Mouse (Mus musculus) heart, adult 2 months (tissue): Measurements from ENCODE around the gene Lrrc36. TPM values are rescaled to one million over a fixed set of nuclear protein-coding genes. Genes with fewer than 3 reads are reported as not detected.

ENCODE experiments used
- DNase-seq, 2 experiments: peaks; one replicate each; pipeline ENCODE4 v3.0.0; 2021
- H3K27ac ChIP-seq: fragments of 200-600 bp; 2 replicates; pipeline ENCODE4 v1.8.1; 2022
- H3K27me3 ChIP-seq: fragments of 200-500 bp; 2 replicates; pipeline ENCODE4 v1.6.1; 2012; ENCODE audit warnings: mild to moderate bottlenecking, low read length, inconsistent platforms, mixed read lengths; ENCODE audit not compliant: control insufficient read depth, insufficient read depth
- H3K36me3 ChIP-seq: fragments of 200-500 bp; 2 replicates; pipeline ENCODE4 v1.6.1; 2012; ENCODE audit warnings: low read length, inconsistent platforms; ENCODE audit not compliant: control insufficient read depth, insufficient read depth
- H3K4me1 ChIP-seq: fragments of 200-500 bp; 2 replicates; pipeline ENCODE4 v1.6.1; 2011; ENCODE audit warnings: low read length; ENCODE audit not compliant: control insufficient read depth, insufficient read depth
- H3K4me3 ChIP-seq: fragments of 200-600 bp; 2 replicates; pipeline ENCODE4 v1.8.1; 2022
- H3K79me2 ChIP-seq: fragments of 200-500 bp; replicated peaks from 2 replicates; pipeline ENCODE4 v1.6.1; 2012; ENCODE audit warnings: mild to moderate bottlenecking, inconsistent platforms, low read length, moderate library complexity, mixed read lengths; ENCODE audit not compliant: control insufficient read depth, insufficient read depth
- H3K9ac ChIP-seq: fragments of 200-500 bp; 2 replicates; pipeline ENCODE4 v1.6.1; 2012; ENCODE audit warnings: low read depth, mild to moderate bottlenecking, control low read depth, inconsistent platforms, low read length, mixed read lengths
- CTCF ChIP-seq: fragments of 200-600 bp; IDR thresholded peaks from 2 replicates; pipeline ENCODE4 v1.8.1; 2022; ENCODE audit warnings: antibody characterized with exemption, mild to moderate bottlenecking, moderate library complexity
- EP300 ChIP-seq: fragments of 200-500 bp; IDR thresholded peaks from 2 replicates; pipeline ENCODE4 v1.6.1; 2011; ENCODE audit warnings: low read depth, low read length, control low read depth; ENCODE audit not compliant: insufficient read depth
- POLR2A ChIP-seq: fragments of 200-500 bp; IDR thresholded peaks from 2 replicates; pipeline ENCODE4 v1.6.1; 2011; ENCODE audit warnings: mild to moderate bottlenecking, low read depth, low read length, control low read depth; ENCODE audit not compliant: insufficient read depth
- WGBS: fragments of 180-500 bp; shearing (Covaris S2); methylation state at CpG from one replicate; pipeline ENCODE4 v1.1.7; 2018; 5-methylcytosine and 5-hydroxymethylcytosine counted together
- intact Hi-C: fragments of 180-260 bp; cut with DNase I; formaldehyde crosslinking; loops from one replicate; pipeline ENCODE4 v1.15.1; 2025
- polyA plus RNA-seq: library from polyadenylated mRNA; depleted of rRNA; stranded (reverse); fragments of >200 nt; gene quantifications from 2 replicates; pipeline ENCODE4 v1.2.3, GENCODE M21; 2012
- total RNA-seq, 2 experiments: library from RNA; stranded (reverse); gene quantifications; 2 replicates each; pipeline ENCODE4 v1.2.3; 2021

The Lrrc36 gene
- total and polyA plus RNA-seq, 3 experiments = 0.45 to 0.94 (median 0.47) TPM

- Histone ChIP-seq H3K4me1 (peaks cover 5% of the 10 kb centered on the region), H3K4me3 (peak within 1 kb of the TSS; percentile 68), H3K9ac (peak within 1 kb of the TSS; percentile 94), H3K27ac (peak within 1 kb of the TSS; percentile 89), H3K27me3 (no peaks in the 10 kb centered on the region), H3K79me2 (no peaks in the 10 kb centered on the region), H3K36me3 (no peaks in the 10 kb centered on the region; the same call in 1 of the 2 replicates)
- peak; percentile 92 to 96 for DNase-seq
- intact Hi-C loops = no loop called here
- TF ChIP-seq CTCF (peak; percentile 85), EP300 (no peak), POLR2A (peak; percentile 67)
- WGBS = under 1% methylated on average over 68 of the region's 68 CpGs
Observed at GRCm38 (mm10) chr8:105496439-105497180, 83.2 kb downstream of the Lrrc36 start, which contains the start of gene Zdhhc1. TSS of gene Zdhhc1 (minus strand) at chr8:105496902.

DNA sequence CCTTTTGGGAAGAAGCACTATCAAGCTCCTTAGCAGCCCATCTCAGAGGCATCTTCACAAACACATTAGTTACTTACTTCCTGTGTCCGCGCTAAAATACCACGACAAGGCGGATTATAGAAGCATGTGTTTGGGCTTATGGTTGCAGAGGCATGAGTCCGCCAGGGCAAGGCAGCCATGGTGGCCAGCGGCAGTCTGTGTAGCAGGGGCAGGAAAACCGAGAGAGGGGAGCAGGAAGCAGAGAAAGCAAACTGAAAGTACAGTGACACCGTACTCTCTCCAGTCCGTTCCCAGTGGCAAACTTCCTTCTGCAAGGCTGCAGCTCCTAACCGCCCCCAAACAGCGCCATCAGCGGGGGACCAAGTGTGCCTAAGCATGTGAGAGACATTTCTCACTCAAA lies 86.4 kb downstream of the Lrrc36 start:
- H3K79me2 ChIP-seq = no peaks in the 10 kb centered on the region
- TF ChIP-seq CTCF (no peak), EP300 (no peak), POLR2A (no peak)
- intact Hi-C loops = no loop called here
- DNase-seq = peak in 1 of 2 experiments; percentile 44
- peak overlapping the region; percentile 29; the same call in 1 of the 2 replicates for H3K4me3 ChIP-seq
- no peaks in the 10 kb centered on the region for H3K27me3 ChIP-seq
- H3K36me3 ChIP-seq = no peaks in the 10 kb centered on the region; the same call in 1 of the 2 replicates
- H3K9ac ChIP-seq = peak overlapping the region; percentile 11
- 45% methylated on average over 12 of the region's 12 CpGs for WGBS
- H3K4me1 ChIP-seq = peaks cover 6% of the 10 kb centered on the region
- H3K27ac ChIP-seq = peak overlapping the region; percentile 7; the same call in 1 of the 2 replicates

DNA sequence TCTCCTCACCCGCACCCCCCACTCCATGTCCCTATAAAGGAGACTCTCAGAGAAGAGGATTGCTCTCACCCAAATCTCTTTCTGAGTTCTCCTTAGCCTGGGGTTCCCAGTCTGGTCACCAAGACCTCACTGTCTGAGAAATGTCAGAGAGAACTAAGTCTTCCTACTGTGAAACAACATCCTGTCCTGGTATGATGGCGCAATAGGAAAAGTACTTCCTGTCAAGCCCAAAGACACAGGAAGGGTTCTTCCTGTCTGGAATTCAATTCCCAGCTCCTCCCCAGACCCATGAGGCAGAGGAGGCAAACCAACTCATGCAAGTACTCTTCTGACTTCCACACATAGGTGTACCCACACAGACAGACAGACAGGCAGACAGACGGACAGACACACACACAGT lies 91.2 kb downstream of the Lrrc36 start:
- Histone ChIP-seq H3K36me3 (no peaks in the 10 kb centered on the region), H3K27me3 (no peaks in the 10 kb centered on the region), H3K4me1 (peaks cover 10% of the 10 kb centered on the region), H3K79me2 (no peaks in the 10 kb centered on the region), H3K4me3 (no peak overlapping the region), H3K27ac (peak overlapping the region; percentile 80), H3K9ac (peak overlapping the region; percentile 39; the same call in 1 of the 2 replicates)
- TF ChIP-seq EP300 (peak; percentile 59; the same call in 1 of the 2 replicates), CTCF (no peak), POLR2A (peak; percentile 81)
- intact Hi-C loops = no loop called here
- peak in 1 of 2 experiments; percentile 21 for DNase-seq
- WGBS = 56% methylated on average over 3 of the region's 3 CpGs

DNA sequence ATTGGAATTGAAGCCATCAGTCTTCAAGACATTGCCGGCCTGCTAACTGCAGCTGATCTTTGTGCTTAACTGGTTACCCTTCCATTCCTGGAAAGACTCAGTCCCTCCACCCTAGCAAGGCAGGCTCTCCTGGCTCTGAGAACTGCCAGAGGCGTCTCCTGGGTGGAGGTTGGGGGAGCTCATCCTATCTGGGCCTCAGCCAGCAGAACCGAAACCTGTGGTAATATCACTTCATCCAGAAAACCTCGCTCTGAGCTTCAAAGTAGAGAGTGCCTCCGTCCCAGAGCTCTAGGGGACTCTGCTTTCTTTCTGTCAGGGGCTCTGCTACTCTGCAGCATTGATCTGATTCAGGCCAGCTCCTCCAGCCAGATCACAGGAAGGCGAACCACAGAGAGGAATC lies 93.6 kb downstream of the Lrrc36 start:
- H3K27ac ChIP-seq = peak overlapping the region; percentile 12; the same call in 1 of the 2 replicates
- no peaks in the 10 kb centered on the region for H3K79me2 ChIP-seq
- no peak for TF ChIP-seq CTCF
- TF ChIP-seq EP300 = no peak
- TF ChIP-seq POLR2A = no peak
- no peak overlapping the region for H3K4me3 ChIP-seq
- 52% methylated on average over 6 of the region's 6 CpGs for WGBS
- no peaks in the 10 kb centered on the region for H3K36me3 ChIP-seq
- H3K9ac ChIP-seq = no peak overlapping the region
- no peaks in the 10 kb centered on the region for H3K27me3 ChIP-seq
- peak in 1 of 2 experiments; percentile 31 for DNase-seq
- peaks cover 10% of the 10 kb centered on the region for H3K4me1 ChIP-seq
- intact Hi-C loops = no loop called here

DNA sequence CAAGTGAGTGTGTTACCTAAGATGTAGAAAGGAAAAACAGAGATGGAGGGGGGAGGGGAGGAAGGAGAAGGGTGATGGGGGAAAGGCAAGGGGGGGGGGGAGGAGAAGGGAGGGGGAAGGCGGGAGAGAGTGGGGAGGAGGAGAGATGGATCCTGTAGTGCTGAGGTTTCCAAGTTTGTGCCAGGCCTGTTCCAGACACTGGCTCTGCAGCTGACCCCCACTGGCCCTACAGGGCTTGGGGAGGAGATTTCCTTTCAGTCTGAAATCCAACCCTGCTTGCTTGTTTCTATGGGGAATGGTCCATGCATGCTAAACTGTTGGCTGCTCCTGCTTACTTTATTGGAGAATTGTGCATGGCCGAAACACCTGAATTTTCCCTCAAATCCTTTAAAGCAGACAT lies 95.4 kb downstream of the Lrrc36 start:
- DNase-seq = no peak
- WGBS = 79% methylated on average over 1 of the region's 2 CpGs
- TF ChIP-seq EP300 = no peak
- no peak for TF ChIP-seq CTCF
- TF ChIP-seq POLR2A = no peak
- Histone ChIP-seq H3K9ac (no peak overlapping the region), H3K79me2 (no peaks in the 10 kb centered on the region), H3K27ac (no peak overlapping the region), H3K4me3 (no peak overlapping the region), H3K4me1 (peaks cover 10% of the 10 kb centered on the region), H3K27me3 (no peaks in the 10 kb centered on the region), H3K36me3 (no peaks in the 10 kb centered on the region)
- intact Hi-C loops = no loop called here
